Mouse (Mus musculus): ENCODE results near the gene Gbp3.
A peak's percentile ranks its signal among the peaks of the same experiment; 100 is the strongest.

Gbp3 gene

GRCm38 (mm10) chr3:142588888-142589287 is 29.1 kb downstream of the Gbp3 start:
- DNase-seq (ENCODE audit: low spot score in 2 of 2), result no peak

DNA sequence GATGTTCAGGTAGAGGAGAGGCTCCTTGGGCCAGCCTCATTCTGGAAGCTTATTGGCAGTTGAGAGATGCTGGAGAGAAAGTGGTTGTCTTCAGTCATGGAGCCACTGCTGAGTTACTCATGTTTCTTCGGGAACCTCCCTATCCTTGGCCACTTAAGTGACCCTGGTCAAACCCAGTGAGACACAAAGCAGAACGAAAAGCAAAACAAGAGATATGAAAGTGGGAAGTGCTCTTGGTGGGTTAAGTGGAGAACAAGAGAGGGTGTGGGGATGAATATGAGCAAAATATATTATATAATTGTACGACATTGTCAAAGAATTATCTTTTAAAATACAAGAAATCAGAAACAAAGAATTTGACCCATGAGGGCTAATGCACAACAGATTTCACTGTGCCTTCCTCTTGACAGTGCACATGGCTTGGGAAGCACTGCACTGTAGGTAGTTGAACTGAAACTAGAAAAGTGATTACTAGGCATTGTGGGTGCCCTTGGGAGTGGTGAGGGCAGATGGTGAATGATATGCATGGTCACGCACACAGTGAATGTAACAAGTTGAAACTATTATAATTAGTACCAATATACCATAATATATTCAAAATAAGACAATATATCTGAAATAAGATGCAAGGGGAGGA is 30.7 kb downstream of the Gbp3 start:
- no peak for DNase-seq (ENCODE audit: low spot score in 2 of 2)

DNA sequence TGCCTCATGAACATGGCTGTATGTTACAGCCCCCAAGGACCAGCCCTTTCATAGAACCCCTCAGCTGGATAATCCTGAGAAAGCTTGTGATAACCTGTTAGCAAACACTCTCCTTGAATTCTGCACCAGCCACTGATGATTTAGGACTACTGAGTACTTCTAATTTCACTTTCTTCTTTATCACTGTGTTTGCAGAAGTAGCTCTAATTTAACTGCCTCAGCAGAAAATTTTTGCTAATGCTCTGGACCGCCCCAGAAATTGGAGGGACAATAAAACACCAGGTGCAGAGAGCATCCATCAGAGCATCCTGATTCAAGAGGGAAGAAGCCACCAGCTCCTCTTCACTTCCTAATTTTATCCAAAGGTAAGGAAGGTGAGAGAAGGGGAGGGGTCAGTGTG is 34.7 kb downstream of the Gbp3 start, which contains the start of gene Gbp2b:
Gene Gbp2b, plus strand, starts transcription at position 301 of the 400 bp plus-strand sequence.
- DNase-seq (ENCODE audit: low spot score in 2 of 2), result no peak

DNA sequence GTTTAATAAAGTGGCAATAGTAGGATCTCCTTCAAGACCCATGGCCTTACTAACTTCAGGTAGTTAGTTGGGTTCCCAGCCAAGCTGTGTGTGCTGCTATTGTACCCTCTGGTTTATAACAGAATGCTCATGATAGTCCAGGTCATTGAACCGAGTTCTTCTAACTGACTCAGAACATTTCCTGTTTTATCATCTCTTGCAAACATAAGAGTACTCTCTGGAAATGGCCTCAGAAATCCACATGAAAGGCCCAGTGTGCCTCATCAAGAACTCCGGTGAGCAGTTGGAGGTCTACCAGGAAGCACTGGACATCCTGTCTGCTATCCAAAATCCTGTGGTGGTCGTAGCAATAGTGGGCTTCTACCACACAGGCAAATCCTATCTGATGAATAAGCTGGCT is 38.1 kb downstream of the Gbp3 start:
- no peak for DNase-seq (ENCODE audit: low spot score in 2 of 2)

DNA sequence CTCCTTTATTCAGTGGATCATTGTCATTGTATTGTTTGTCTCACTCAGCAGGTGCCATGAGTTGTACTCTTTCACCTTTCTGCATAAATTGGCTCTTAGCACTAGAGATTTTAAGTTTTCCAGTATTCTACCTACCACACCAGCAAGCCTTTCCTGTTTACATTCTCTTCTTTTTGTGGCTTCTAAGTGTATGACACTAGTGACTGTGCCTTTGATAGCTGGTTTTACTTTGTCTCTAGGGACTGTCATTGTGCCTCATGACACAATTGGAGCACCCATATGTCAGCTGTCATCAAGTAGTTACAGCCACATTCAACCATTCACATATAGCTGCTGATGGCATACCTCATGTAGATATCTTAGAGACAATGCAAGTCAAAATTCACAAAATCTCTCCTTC is 41.8 kb downstream of the Gbp3 start:
- DNase-seq (ENCODE audit: low spot score in 2 of 2), result no peak

DNA sequence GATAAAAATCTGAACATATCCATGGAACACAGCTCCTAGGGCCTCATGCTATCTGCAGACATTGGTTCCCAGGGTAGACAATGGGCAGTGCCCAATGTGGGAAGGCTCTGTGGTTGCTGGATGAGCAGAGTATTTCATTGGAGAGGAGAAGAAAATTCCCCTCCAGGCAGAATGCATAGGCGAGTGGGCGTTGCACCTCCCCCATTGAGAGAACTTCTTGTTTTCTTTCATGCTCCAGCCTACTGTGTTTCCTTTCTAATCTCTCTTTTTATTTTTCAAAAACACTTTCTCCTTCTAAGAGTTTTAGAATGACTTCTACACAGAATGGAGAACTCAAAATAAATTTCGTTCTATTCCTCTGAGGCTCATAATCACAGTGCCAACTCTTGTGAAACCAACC is 58.8 kb downstream of the Gbp3 start:
- no peak for DNase-seq (ENCODE audit: low spot score in 2 of 2)

- DNase-seq (ENCODE audit: low spot score in 2 of 2), result no peak
Observed at GRCm38 (mm10) chr3:142619606-142620005, 59.8 kb downstream of the Gbp3 start.

GRCm38 (mm10) chr3:142620111-142620955 is 60.5 kb downstream of the Gbp3 start, which contains the start of gene Gbp2:
TSS of gene Gbp2 (plus strand) at chr3:142620602.
- peak; percentile 32 to 40 for DNase-seq (ENCODE audit: low spot score in 2 of 2)

DNA sequence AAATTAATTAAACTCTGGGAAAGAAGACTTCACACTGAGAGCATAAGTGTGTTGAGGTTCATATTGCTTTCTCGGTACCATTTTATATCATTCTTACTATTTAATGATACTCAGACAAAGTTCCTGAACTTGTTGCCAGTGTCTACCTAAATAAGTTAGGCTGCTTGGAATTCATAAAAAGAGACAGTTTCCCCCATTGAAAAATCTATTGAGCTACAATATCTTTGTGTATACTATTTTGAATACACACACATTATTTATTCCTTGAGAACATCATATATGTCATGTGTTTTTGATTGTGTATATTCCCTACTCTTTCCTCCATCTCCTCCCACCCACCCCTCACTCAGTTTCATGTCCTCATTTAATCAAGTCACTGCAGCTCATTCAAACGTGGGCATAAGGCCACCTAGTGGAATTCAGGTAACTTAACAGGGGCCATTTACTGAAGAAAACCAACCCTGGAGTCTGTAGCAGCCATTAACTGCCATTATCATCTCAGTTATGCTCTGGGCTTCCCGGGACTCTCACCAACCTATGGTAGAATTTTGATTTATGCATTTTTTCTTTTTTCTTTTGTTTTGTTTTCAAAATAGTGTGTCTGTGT is 61.2 kb downstream of the Gbp3 start:
- no peak for DNase-seq (ENCODE audit: low spot score in 2 of 2)

All from urinary bladder, adult 18-20 months (tissue).